In genomic region chr11:17415144-17415543, GRCm38 (mm10) we compare ENCODE assay signal across 26 mouse cellular contexts.
DNase-seq lines count a peak whose midpoint lies in the region; ATAC-seq lines count a peak whose summit lies in the region.
"Had no signal": no experiment of that assay in that cellular context is flagged by ENCODE, and none has a peak within 500 bp of the region (broad histone marks: within the 10 kb centered on the region; RNA-seq: fewer than 3 reads in every experiment).

No protein-coding gene starts in this region.

- H3K36me3 ChIP-seq in hindbrain, embryonic 10.5 days = no peaks in the 10 kb centered on the region
- H3K36me3 ChIP-seq in hindbrain, embryonic 12.5 days = no peaks in the 10 kb centered on the region
- H3K36me3 ChIP-seq in midbrain, embryonic 13.5 days = no peaks in the 10 kb centered on the region
- no peaks in the 10 kb centered on the region for H3K36me3 ChIP-seq in midbrain, embryonic 11.5 days (ENCODE audit: control insufficient read depth, insufficient read depth, low read length)
- H3K36me3 ChIP-seq in embryonic facial prominence, embryonic 10.5 days (replicated peaks) = no peaks in the 10 kb centered on the region
- H3K36me3 ChIP-seq in forebrain, embryonic 14.5 days (ENCODE audit: control insufficient read depth, insufficient read depth, low read length) = no peaks in the 10 kb centered on the region
- H3K36me3 ChIP-seq: embryonic facial prominence, embryonic 12.5 days; G1E; limb, embryonic 10.5 days; liver, embryonic 15.5 days; lung, embryonic 15.5 days; neural tube, embryonic 15.5 days had no signal

- peaks cover 12% of the 10 kb centered on the region for H3K4me1 ChIP-seq in hindbrain, embryonic 10.5 days (replicated peaks)
- no peaks in the 10 kb centered on the region for H3K4me1 ChIP-seq in hindbrain, embryonic 12.5 days
- 0 out of 2 replicates have a peak, but pooled peaks cover 3% of the 10 kb centered on the region for H3K4me1 ChIP-seq in midbrain, embryonic 13.5 days (replicated peaks)
- no peaks in the 10 kb centered on the region for H3K4me1 ChIP-seq in midbrain, embryonic 11.5 days (ENCODE audit: control insufficient read depth, insufficient read depth, low read length)
- H3K4me1 ChIP-seq in embryonic facial prominence, embryonic 10.5 days = peaks cover 14% of the 10 kb centered on the region
- 0 out of 2 replicates have a peak, but pooled peaks cover 3% of the 10 kb centered on the region for H3K4me1 ChIP-seq in forebrain, embryonic 14.5 days (ENCODE audit: control insufficient read depth, insufficient read depth, low read length)
- H3K4me1 ChIP-seq: embryonic facial prominence, embryonic 12.5 days; liver, embryonic 15.5 days; lung, embryonic 15.5 days; neural tube, embryonic 15.5 days had no signal

- no peak overlapping the region for H3K4me3 ChIP-seq in hindbrain, embryonic 10.5 days
- H3K4me3 ChIP-seq in hindbrain, embryonic 12.5 days = no peak overlapping the region
- no peak overlapping the region for H3K4me3 ChIP-seq in midbrain, embryonic 13.5 days (replicated peaks)
- H3K4me3 ChIP-seq in midbrain, embryonic 11.5 days (ENCODE audit: low read depth, low read length) = no peak overlapping the region
- H3K4me3 ChIP-seq in embryonic facial prominence, embryonic 10.5 days = no peak overlapping the region
- H3K4me3 ChIP-seq in forebrain, embryonic 14.5 days (ENCODE audit: low read depth, low read length) = no peak overlapping the region
- H3K4me3 ChIP-seq: embryonic facial prominence, embryonic 12.5 days; erythroblast, embryonic 14.5 days; gastrocnemius, adult 2 months; limb, embryonic 10.5 days; liver, embryonic 15.5 days; lung, embryonic 15.5 days; myocyte; neural tube, embryonic 15.5 days had no signal

- H3K27me3 ChIP-seq in hindbrain, embryonic 10.5 days (ENCODE audit: insufficient read depth, poor library complexity, severe bottlenecking) = no peaks in the 10 kb centered on the region
- H3K27me3 ChIP-seq in hindbrain, embryonic 12.5 days = no peaks in the 10 kb centered on the region
- H3K27me3 ChIP-seq in midbrain, embryonic 13.5 days = no peaks in the 10 kb centered on the region
- H3K27me3 ChIP-seq in midbrain, embryonic 11.5 days (ENCODE audit: control insufficient read depth, insufficient read depth, low read length) = no peaks in the 10 kb centered on the region
- no peaks in the 10 kb centered on the region for H3K27me3 ChIP-seq in embryonic facial prominence, embryonic 10.5 days (replicated peaks; ENCODE audit: low read depth, poor library complexity, severe bottlenecking)
- H3K27me3 ChIP-seq in forebrain, embryonic 14.5 days (replicated peaks; ENCODE audit: control insufficient read depth, insufficient read depth, low read length) = no peaks in the 10 kb centered on the region
- H3K27me3 ChIP-seq: CH12.LX; embryonic facial prominence, embryonic 12.5 days; liver, embryonic 15.5 days; lung, embryonic 15.5 days; neural tube, embryonic 15.5 days had no signal

- no peak overlapping the region for H3K9ac ChIP-seq in hindbrain, embryonic 12.5 days
- no peak overlapping the region for H3K9ac ChIP-seq in midbrain, embryonic 13.5 days (replicated peaks)
- no peak overlapping the region for H3K9ac ChIP-seq in midbrain, embryonic 11.5 days (ENCODE audit: low read length)
- H3K9ac ChIP-seq in forebrain, embryonic 14.5 days (ENCODE audit: low read length) = no peak overlapping the region
- H3K9ac ChIP-seq: embryonic facial prominence, embryonic 12.5 days; liver, embryonic 15.5 days; lung, embryonic 15.5 days; neural tube, embryonic 15.5 days had no signal

- H3K27ac ChIP-seq in hindbrain, embryonic 10.5 days = peak overlapping the region; percentile 69; the same call in 1 of the 2 replicates
- H3K27ac ChIP-seq in hindbrain, embryonic 12.5 days = no peak overlapping the region
- no peak overlapping the region for H3K27ac ChIP-seq in midbrain, embryonic 13.5 days
- no peak overlapping the region for H3K27ac ChIP-seq in midbrain, embryonic 11.5 days (ENCODE audit: low read depth, low read length)
- peak overlapping the region; percentile 69 for H3K27ac ChIP-seq in embryonic facial prominence, embryonic 10.5 days (replicated peaks)
- H3K27ac ChIP-seq in forebrain, embryonic 14.5 days (ENCODE audit: low read depth, low read length) = no peak overlapping the region
- H3K27ac ChIP-seq: embryonic facial prominence, embryonic 12.5 days; gastrocnemius, adult 2 months; kidney, postnatal 0 days; liver, embryonic 15.5 days; lung, embryonic 15.5 days; neural tube, embryonic 15.5 days had no signal

- no peak overlapping the region for H3K4me2 ChIP-seq in hindbrain, embryonic 12.5 days (replicated peaks)
- H3K4me2 ChIP-seq in midbrain, embryonic 13.5 days (replicated peaks) = no peak overlapping the region
- no peak overlapping the region for H3K4me2 ChIP-seq in midbrain, embryonic 11.5 days
- H3K4me2 ChIP-seq in forebrain, embryonic 14.5 days (ENCODE audit: low read length) = no peak overlapping the region
- H3K4me2 ChIP-seq: embryonic facial prominence, embryonic 12.5 days; liver, embryonic 15.5 days; lung, embryonic 15.5 days; neural tube, embryonic 15.5 days had no signal

- DNase-seq in hindbrain, embryonic 10.5 days (ENCODE audit: low spot score) = no peak
- no peak for DNase-seq in midbrain, embryonic 11.5 days (ENCODE audit: low spot score, missing footprints)
- no peak for DNase-seq in embryonic facial prominence, embryonic 10.5 days (ENCODE audit: low spot score)
- peak; percentile 63 for DNase-seq in forebrain, embryonic 14.5 days (ENCODE audit: low spot score)
- no peak for DNase-seq in thymus, postnatal 0 days (ENCODE audit: low spot score)
- DNase-seq: adrenal gland, adult 8-10 months; B cell, adult 2 months; cerebellum, adult 9-10 months; gastrocnemius, adult 2 months; kidney, adult 18-20 months; liver; lung, postnatal 4 days; thymus, adult 18-20 months had no signal

- 72% methylated on average over 1 of the region's 1 CpGs for WGBS in hindbrain, embryonic 10.5 days
- 38% methylated on average over 1 of the region's 1 CpGs for WGBS in hindbrain, embryonic 12.5 days
- whole genome bisulfite sequencing in midbrain, embryonic 13.5 days = 46% methylated on average over 1 of the region's 1 CpGs
- WGBS in midbrain, embryonic 11.5 days = 67% methylated on average over 1 of the region's 1 CpGs
- WGBS in embryonic facial prominence, embryonic 10.5 days = 54% methylated on average over 1 of the region's 1 CpGs
- 17% methylated on average over 1 of the region's 1 CpGs for WGBS in forebrain, embryonic 14.5 days

- no peaks in the 10 kb centered on the region for H3K9me3 ChIP-seq in hindbrain, embryonic 10.5 days
- H3K9me3 ChIP-seq in hindbrain, embryonic 12.5 days (replicated peaks) = no peaks in the 10 kb centered on the region
- no peaks in the 10 kb centered on the region for H3K9me3 ChIP-seq in midbrain, embryonic 13.5 days
- H3K9me3 ChIP-seq in midbrain, embryonic 11.5 days (ENCODE audit: control insufficient read depth, low read length) = no peaks in the 10 kb centered on the region
- no peaks in the 10 kb centered on the region for H3K9me3 ChIP-seq in embryonic facial prominence, embryonic 10.5 days
- no peaks in the 10 kb centered on the region for H3K9me3 ChIP-seq in forebrain, embryonic 14.5 days (replicated peaks; ENCODE audit: control insufficient read depth, low read length)
- H3K9me3 ChIP-seq: embryonic facial prominence, embryonic 12.5 days; G1E; limb, embryonic 10.5 days; liver, embryonic 15.5 days; lung, embryonic 15.5 days; neural tube, embryonic 15.5 days had no signal

- no peak for ATAC-seq in hindbrain, embryonic 12.5 days (ENCODE audit: low FRiP score)
- ATAC-seq in midbrain, embryonic 13.5 days = 0 out of 2 replicates have a peak, but pooled peaks have one; percentile 50
- ATAC-seq in midbrain, embryonic 11.5 days (ENCODE audit: low FRiP score) = no peak
- ATAC-seq in forebrain, embryonic 14.5 days = no peak
- ATAC-seq: inflammation-experienced regulatory T-cells, adult 6 months had no signal

Comparison
In these comparisons a context has a peak if more than half of its experiments do, and no peak if none do; other contexts are left out.
1. H3K27ac ChIP-seq: peak in hindbrain, embryonic 10.5 days (single experiment) and embryonic facial prominence, embryonic 10.5 days (single experiment); none in hindbrain, embryonic 12.5 days (single experiment), midbrain, embryonic 13.5 days (single experiment), midbrain, embryonic 11.5 days (single experiment) and forebrain, embryonic 14.5 days (single experiment).